Mouse (Mus musculus): ENCODE data around the gene Sbpl.

GRCm38 (mm10) chr17:23993559-23994428, 38.7 kb upstream of the Sbpl start:
- peak; percentile 62; the same call in 1 of the 2 replicates for TF ChIP-seq CTCF (IDR thresholded peaks at IDR 0.05; ENCODE audit: insufficient read depth, low read depth, low read length)
- TF ChIP-seq POLR2A (IDR thresholded peaks at IDR 0.05; ENCODE audit: insufficient read depth, low read depth, low read length) = no peak
